Mouse (Mus musculus) fat pad, adult 2 months (tissue): ENCODE measurements around the gene Cblb.

ENCODE experiments used
- DNase-seq: peaks from one replicate; pipeline ENCODE4 v3.0.0-alpha.2; 2011; ENCODE audit warnings: low read depth, low spot score; ENCODE audit errors: extremely low read depth

Cblb gene

GRCm38 (mm10) chr16:52124974-52125373 lies 93.9 kb downstream of the Cblb start:
- DNase-seq: no peak

DNA sequence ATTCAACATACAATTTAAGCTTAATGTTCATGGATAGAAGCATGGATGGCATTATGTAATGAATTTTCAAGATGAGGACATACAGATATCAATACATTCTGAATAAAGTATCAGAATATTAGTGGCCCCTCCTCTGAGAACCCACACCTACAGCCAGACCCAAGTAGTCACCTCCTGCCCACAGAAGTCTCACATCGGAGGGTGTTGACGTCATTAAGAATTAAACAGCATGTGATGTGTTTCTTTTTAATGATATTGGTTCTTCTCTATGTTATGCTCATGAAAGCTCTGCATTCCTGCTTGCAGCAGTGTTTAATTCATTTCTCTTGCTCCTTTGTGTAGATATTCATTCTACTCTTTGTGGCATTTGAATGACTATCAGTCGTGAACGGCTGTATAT lies 94.9 kb downstream of the Cblb start:
- DNase-seq: no peak

- DNase-seq: no peak
These were observed 98.4 kb downstream of the Cblb start for GRCm38 (mm10) chr16:52129357-52129905.

- DNase-seq: no peak
These were observed 101.9 kb downstream of the Cblb start for GRCm38 (mm10) chr16:52132808-52133490.

- DNase-seq: peak; percentile 71
These were observed 103.7 kb downstream of the Cblb start for GRCm38 (mm10) chr16:52134631-52135227.

GRCm38 (mm10) chr16:52135689-52136390 lies 104.8 kb downstream of the Cblb start:
- DNase-seq: no peak

- DNase-seq: no peak
These were observed 112.1 kb downstream of the Cblb start for GRCm38 (mm10) chr16:52143101-52143500.

DNA sequence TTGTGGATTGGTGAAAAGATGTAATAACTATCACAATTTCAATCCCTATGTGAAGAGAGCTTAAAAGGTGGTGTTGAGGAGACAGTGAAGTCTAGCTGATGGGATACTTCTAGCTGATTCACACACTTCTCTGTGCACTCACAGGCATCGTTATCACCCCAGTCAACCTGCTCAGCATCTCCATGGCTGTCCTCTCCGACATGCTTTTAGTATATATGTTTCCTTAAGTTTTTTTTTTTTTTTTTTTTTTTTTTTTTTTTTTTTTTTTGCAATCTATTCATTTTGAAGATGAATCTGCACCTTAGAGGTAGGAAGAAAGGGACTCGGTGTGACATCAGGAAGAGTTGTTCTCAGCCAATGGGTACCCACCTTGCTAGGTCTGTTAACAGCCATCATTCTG lies 112.8 kb downstream of the Cblb start:
- DNase-seq: no peak

- no peak for DNase-seq
These were observed 113.8 kb downstream of the Cblb start for GRCm38 (mm10) chr16:52144792-52145191.

GRCm38 (mm10) chr16:52145552-52145951 lies 114.5 kb downstream of the Cblb start:
- no peak for DNase-seq

GRCm38 (mm10) chr16:52146976-52147696 lies 116.1 kb downstream of the Cblb start:
- DNase-seq: no peak

DNA sequence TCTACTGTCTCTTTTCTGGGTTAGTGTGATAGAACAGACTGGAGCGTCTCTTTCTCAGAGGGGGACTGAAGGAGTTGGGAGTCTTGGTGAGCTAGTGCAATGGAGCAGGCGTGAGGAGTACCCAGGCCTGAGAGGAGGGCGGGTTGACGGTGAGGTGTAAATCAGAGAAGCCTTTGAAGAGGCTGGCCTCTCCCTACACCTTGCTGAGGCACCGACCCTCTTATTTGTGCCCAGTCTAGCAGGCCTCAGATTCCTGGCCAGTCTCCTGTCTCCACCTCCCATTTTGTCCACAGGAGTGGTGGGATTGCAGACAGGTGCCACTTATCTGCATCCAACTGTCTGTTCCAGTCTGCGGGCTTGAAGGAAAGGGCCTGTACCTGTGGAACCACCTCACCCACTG lies 117.0 kb downstream of the Cblb start:
- no peak for DNase-seq

DNA sequence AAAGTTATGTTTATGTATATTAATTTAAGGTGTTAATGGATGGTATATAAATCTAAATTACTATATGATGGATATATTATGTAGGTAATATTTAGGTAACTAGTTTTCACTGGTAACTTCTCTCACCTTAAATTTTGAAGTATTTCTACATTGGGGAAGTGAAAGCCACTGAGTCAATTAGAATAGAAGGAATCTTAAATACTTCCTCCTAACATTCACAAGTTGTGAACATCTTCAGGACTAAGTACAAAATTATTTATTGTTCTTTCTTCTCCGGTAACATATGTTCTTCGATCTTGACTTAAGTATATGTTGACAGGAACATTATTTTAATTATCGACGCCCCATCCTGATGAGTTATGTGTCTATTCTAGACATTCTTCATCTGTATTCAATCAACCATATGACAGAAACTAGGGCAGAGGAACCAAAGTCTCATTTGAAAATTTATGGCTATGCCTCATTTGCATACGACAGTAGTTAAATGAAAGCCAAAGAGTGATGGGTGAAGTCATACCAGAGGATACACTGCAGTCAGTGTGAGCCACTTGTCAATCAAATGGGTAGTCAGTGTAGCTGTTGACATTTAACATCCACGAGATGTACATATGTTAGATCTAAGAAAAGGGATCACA lies 118.2 kb downstream of the Cblb start:
- DNase-seq: no peak

- DNase-seq: no peak
These were observed 124.1 kb downstream of the Cblb start for GRCm38 (mm10) chr16:52155030-52155696.

DNA sequence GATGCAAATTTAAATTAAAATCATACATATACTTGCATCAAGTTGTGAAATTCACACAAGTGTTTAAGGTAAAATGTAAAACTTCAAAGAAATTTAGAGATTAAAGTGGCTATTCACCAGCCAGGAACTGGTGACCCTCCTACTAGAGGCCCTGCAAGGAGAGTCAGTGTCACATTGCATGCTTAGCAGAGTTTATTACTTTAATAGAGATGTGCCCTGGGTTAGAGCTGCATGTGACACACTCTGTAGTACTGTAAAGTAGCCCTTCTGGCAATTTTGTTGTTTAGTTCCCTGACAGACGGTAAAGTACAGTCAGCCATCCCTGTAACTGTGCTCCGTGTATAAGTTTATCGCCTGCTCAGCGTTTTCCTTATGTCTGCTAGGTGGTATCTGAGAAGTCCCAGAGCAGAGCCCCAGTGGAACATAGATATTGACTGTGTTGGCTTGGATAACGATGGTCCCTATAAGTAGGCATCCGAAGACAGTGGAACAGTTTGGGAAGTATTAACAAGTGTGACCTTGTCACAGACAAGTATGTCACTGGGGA lies 129.0 kb downstream of the Cblb start:
- no peak for DNase-seq

DNA sequence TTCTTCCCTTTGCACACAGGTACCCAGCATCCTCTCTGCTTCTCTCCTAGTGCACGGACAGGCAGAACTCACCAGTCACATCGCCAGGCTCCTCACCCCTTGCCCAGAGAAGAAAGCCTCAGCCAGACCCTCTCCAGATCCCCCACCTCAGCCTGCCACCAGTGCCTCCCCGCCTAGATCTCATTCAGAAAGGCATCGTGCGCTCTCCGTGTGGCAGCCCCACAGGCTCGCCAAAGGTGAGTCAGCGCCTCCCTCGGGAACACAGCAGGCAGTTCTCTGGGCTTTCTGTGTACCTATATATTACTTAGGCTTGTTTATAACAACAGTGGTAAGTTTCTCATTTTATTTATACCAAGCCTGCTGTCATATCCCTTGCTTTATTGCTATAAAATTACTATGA lies 133.2 kb downstream of the Cblb start:
- DNase-seq: no peak

- no peak for DNase-seq
These were observed 142.2 kb downstream of the Cblb start for GRCm38 (mm10) chr16:52173253-52173652.

DNA sequence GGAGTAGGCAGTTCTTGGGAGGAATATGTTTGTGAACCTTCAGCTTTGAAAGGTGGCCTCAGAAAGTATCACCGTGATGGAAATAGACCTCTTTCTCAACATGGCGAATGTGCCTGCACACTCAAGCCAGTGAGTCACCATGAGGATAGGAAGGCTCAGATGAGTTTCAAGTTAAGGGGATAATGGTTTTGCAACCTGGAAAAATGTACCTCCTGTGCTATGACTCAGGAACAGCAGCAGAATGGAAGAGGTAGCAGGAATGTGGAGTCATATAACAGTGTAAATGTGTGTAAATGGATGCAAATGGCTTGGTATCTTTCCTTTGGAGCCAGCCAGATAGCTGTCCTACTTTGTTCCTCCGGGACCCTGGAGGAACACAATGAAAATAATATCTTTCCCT lies 148.8 kb downstream of the Cblb start:
- DNase-seq: no peak

GRCm38 (mm10) chr16:52182057-52182456 lies 151.0 kb downstream of the Cblb start:
- no peak for DNase-seq

DNA sequence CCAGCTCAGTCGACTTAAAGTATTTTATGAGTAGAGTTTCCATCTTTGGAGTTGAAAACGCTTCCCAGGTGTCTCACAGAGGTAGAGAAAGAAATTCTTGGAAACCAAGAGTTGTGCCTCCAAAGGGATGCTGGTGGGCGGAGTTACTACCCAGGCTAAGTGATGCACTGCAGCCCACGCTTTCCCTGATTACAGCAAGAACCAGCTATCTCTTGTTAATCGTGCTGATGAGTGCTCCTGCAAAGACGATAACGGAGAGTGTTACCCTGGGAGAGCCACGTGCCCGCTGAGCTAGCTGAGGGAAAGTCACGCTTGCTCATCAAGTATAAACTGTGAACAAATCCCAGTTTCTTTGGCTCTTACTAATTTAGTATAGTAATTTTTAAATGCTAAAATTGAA lies 153.3 kb downstream of the Cblb start:
- no peak for DNase-seq
